Mouse (Mus musculus) hindbrain, embryonic 11.5 days (tissue): Measurements from ENCODE around the gene Snx9. TPM values are rescaled to one million over a fixed set of nuclear protein-coding genes. Genes with fewer than 3 reads are reported as not detected.

ENCODE experiments used
- ATAC-seq: fragments of 200-750 bp; cut with Nextera tagmentation; 2 replicates; pipeline ENCODE4 v1.8.0; 2017; ENCODE audit warnings: mild to moderate bottlenecking, moderate TSS enrichment, moderate library complexity; ENCODE audit not compliant: low FRiP score
- DNase-seq: peaks from one replicate; pipeline ENCODE4 v3.0.0-alpha.2; 2015; ENCODE audit warnings: low spot score
- H3K27ac ChIP-seq: fragments of 300-500 bp; sonication (generic); 2 replicates; pipeline ENCODE4 v1.5.1; 2014; ENCODE audit warnings: mild to moderate bottlenecking, low read depth, low read length
- H3K27me3 ChIP-seq: fragments of 300-500 bp; sonication (generic); 2 replicates; pipeline ENCODE4 v1.6.1; 2014; ENCODE audit warnings: mild to moderate bottlenecking, low read length, moderate library complexity, mixed read lengths; ENCODE audit not compliant: control insufficient read depth, insufficient read depth
- H3K36me3 ChIP-seq: fragments of 300-500 bp; sonication (generic); 2 replicates; pipeline ENCODE4 v1.6.1; 2014; ENCODE audit warnings: mild to moderate bottlenecking, low read length, moderate library complexity, mixed read lengths; ENCODE audit not compliant: control insufficient read depth, insufficient read depth
- H3K4me1 ChIP-seq: fragments of 300-500 bp; sonication (generic); replicated peaks from 2 replicates; pipeline ENCODE4 v1.6.1; 2014; ENCODE audit warnings: low read length, mixed read lengths; ENCODE audit not compliant: control insufficient read depth, insufficient read depth
- H3K4me2 ChIP-seq: fragments of 300-500 bp; sonication (generic); replicated peaks from 2 replicates; pipeline ENCODE4 v1.6.1; 2014; ENCODE audit warnings: mild to moderate bottlenecking, low read depth, low read length
- H3K4me3 ChIP-seq: fragments of 300-500 bp; sonication (generic); 2 replicates; pipeline ENCODE4 v1.5.1; 2014; ENCODE audit warnings: low read depth, low read length
- H3K9ac ChIP-seq: fragments of 300-500 bp; sonication (generic); 2 replicates; pipeline ENCODE4 v1.6.1; 2014; ENCODE audit warnings: low read depth, low read length
- H3K9me3 ChIP-seq: fragments of 300-500 bp; sonication (generic); 2 replicates; pipeline ENCODE4 v1.6.1; 2016; ENCODE audit warnings: low read length; ENCODE audit not compliant: control insufficient read depth
- WGBS: fragments of 180-500 bp; shearing (Covaris S2); extraction: QIAGEN DNeasy Blood & Tissue Kit; methylation state at CpG from one replicate; pipeline ENCODE4 v1.1.7; 2014; 5-methylcytosine and 5-hydroxymethylcytosine counted together
- polyA plus RNA-seq: library from polyadenylated mRNA; unstranded; fragments of >200 nt; fragmentation: Nextera tagmentation; extraction: Ambion mirVana; gene quantifications from 2 replicates; pipeline ENCODE4 v1.2.1, GENCODE M21; 2014

Snx9 gene
- polyA plus RNA-seq, 1 experiment from 2014 or later = 22.5 TPM

DNA sequence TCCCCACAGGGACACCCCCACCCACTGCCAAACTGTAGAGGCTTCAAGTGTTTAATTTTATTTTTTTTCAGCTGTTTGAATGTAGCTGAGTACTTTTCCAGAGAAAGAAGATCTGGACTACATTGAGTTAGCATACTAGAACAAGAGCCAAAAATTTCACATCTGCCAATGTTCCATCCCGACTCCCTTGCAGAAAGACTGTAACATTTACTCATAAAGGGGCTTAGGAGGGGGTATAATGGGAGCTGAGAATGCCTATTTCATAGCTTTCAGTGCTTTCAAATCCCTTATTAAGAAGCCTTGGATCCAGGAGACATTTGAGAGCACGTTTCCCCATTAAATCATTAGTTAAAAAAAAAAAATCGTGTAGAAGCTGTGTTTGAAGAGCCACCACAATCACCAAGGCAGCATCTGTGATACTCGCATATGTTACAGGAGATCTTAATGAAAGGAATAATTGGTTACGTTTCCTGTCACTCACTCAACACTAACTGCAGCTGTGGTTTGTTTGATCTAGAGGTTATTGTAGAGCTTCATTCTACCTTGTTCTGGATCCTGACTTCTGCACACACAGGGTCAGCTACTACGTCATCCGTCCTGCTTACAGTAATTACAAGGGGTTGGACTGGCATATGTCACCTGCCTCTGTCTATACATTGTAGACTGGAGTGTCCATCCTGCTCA lies 35.8 kb upstream of the Snx9 start:
- WGBS = 77% methylated on average over 7 of the region's 7 CpGs
- no peak for DNase-seq
- Histone ChIP-seq H3K36me3 (no peaks in the 10 kb centered on the region), H3K9me3 (no peaks in the 10 kb centered on the region), H3K9ac (no peak overlapping the region), H3K4me3 (no peak overlapping the region), H3K4me1 (no peaks in the 10 kb centered on the region), H3K4me2 (no peak overlapping the region), H3K27me3 (no peaks in the 10 kb centered on the region), H3K27ac (no peak overlapping the region)
- no peak for ATAC-seq

DNA sequence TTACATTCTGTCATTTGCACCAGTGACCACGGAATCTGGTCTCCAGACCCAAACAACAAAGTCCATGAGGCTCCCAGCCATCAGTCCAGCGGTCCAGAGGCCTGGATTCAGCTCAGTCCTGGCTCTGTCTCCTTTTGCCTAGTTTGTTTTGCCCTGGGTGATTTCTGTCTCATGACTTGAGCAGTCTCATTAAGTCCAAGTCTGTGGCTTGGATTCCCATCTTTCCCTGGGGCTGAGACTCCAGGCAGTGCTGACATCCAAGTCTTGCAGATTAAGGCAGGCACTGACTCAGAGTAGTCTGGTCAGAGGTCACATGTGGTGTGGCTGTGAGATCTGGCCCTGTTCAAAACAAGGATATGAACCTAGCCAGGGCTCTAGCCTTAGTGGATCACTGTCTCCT lies 35.2 kb upstream of the Snx9 start:
- Histone ChIP-seq H3K9ac (no peak overlapping the region), H3K27ac (no peak overlapping the region), H3K4me1 (no peaks in the 10 kb centered on the region), H3K9me3 (no peaks in the 10 kb centered on the region), H3K27me3 (no peaks in the 10 kb centered on the region), H3K4me3 (no peak overlapping the region), H3K4me2 (no peak overlapping the region), H3K36me3 (no peaks in the 10 kb centered on the region)
- no peak for ATAC-seq
- 68% methylated on average over 2 of the region's 2 CpGs for WGBS
- DNase-seq = no peak

GRCm38 (mm10) chr17:5806823-5807222 lies 34.3 kb upstream of the Snx9 start:
- Histone ChIP-seq H3K4me3 (no peak overlapping the region), H3K36me3 (no peaks in the 10 kb centered on the region), H3K27me3 (no peaks in the 10 kb centered on the region), H3K9ac (no peak overlapping the region), H3K4me1 (no peaks in the 10 kb centered on the region), H3K9me3 (no peaks in the 10 kb centered on the region), H3K4me2 (no peak overlapping the region), H3K27ac (no peak overlapping the region)
- 83% methylated on average over 2 of the region's 2 CpGs for WGBS
- ATAC-seq = no peak
- DNase-seq = no peak

- WGBS = 73% methylated on average over 3 of the region's 3 CpGs
Measured at GRCm38 (mm10) chr17:5807847-5808386, 33.2 kb upstream of the Snx9 start.

DNA sequence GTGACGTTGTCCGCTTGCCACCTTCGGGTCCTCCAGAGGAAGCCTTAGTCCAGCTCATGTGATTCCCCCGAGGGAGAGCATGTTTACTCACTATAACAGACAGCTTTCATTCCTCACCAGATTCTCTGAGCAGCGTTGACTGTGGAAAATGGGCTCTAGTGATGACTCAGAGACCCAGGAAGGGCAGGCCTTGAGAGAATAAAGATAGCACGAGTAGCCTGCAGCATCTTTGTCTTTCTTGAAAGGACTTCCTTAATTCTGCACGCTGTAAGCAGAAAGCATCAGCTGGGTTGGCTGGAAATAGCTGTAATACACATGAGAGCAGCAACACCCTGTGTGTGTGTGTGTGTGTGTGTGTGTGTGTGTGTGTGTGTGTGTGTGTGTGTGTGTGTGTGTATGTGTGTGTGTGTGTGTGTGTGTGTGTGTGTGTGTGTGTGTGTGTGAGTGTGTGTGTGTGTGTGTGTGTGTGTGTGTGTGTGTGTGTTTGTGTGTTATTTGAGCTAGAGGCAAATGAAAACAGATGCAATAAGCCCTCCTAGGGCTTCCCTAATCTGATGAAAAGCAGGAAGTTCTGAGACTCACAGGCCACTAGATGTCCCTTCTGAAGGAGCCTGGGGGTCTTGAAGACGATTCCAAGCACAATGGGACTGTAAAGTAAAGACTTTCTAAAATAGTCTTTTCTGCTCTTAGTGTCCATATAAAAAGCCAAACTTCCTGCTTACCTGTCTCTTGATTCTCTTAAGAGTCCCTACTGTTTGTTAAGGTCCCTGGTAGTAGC lies 27.1 kb upstream of the Snx9 start:
- Histone ChIP-seq H3K9me3 (no peaks in the 10 kb centered on the region), H3K9ac (no peak overlapping the region), H3K4me3 (no peak overlapping the region), H3K4me2 (no peak overlapping the region), H3K27me3 (no peaks in the 10 kb centered on the region), H3K4me1 (no peaks in the 10 kb centered on the region), H3K27ac (no peak overlapping the region), H3K36me3 (no peaks in the 10 kb centered on the region)
- 67% methylated on average over 8 of the region's 8 CpGs for WGBS
- no peak for DNase-seq
- no peak for ATAC-seq

More at GRCm38 (mm10) chr17:5807847-5808386, 33.2 kb upstream of the Snx9 start:
- Histone ChIP-seq H3K27me3 (no peaks in the 10 kb centered on the region), H3K9me3 (no peaks in the 10 kb centered on the region), H3K4me2 (no peak overlapping the region), H3K4me3 (no peak overlapping the region), H3K4me1 (no peaks in the 10 kb centered on the region), H3K27ac (no peak overlapping the region), H3K36me3 (no peaks in the 10 kb centered on the region), H3K9ac (no peak overlapping the region)
- ATAC-seq (no peak), DNase-seq (no peak)

DNA sequence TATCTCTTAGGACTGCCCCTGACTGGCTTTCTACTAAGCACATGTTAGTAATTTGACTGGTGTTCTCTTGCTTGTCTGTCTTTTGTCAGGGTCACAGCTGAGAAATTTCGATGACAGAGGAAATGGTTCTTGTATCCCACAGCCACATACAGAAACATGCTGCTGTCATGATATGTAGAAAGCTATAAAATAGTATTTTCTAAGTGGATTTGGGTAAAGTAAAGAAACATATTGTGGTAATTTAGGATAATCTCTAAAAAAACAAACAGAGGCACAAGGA lies 26.5 kb upstream of the Snx9 start:
- DNase-seq = no peak
- Histone ChIP-seq H3K36me3 (no peaks in the 10 kb centered on the region), H3K27ac (no peak overlapping the region), H3K4me3 (no peak overlapping the region), H3K27me3 (no peaks in the 10 kb centered on the region), H3K4me2 (no peak overlapping the region), H3K9me3 (no peaks in the 10 kb centered on the region), H3K4me1 (no peaks in the 10 kb centered on the region; the same call in 1 of the 2 replicates), H3K9ac (no peak overlapping the region)
- WGBS = 71% methylated on average over 1 of the region's 1 CpGs
- ATAC-seq = no peak

DNA sequence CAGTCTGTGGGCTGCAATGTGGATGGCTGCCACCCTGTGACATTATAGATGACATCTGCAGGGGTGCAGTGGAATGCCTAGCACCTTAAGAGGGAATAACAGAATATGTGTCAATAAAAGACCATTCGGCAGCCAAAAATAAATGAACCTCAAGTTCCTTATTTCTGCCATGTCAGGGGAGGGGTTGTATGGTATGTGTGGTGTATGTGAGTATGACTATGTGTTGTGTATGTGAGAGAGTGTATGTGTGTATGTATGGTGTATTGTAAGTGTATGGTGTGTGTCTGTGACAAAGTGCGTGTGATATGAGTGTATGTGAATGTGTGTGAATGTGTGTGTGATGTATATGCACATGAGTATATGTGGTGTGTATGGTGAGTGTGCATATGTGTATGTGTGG lies 23.3 kb upstream of the Snx9 start:
- DNase-seq = no peak
- H3K36me3 ChIP-seq = no peaks in the 10 kb centered on the region
- H3K9me3 ChIP-seq = no peaks in the 10 kb centered on the region
- H3K27ac ChIP-seq = no peak overlapping the region
- H3K27me3 ChIP-seq = no peaks in the 10 kb centered on the region
- H3K4me2 ChIP-seq = no peak overlapping the region
- H3K4me1 ChIP-seq = no peaks in the 10 kb centered on the region; the same call in 1 of the 2 replicates
- ATAC-seq = no peak
- no peak overlapping the region for H3K4me3 ChIP-seq
- no peak overlapping the region for H3K9ac ChIP-seq
- 94% methylated on average over 2 of the region's 2 CpGs for WGBS

DNA sequence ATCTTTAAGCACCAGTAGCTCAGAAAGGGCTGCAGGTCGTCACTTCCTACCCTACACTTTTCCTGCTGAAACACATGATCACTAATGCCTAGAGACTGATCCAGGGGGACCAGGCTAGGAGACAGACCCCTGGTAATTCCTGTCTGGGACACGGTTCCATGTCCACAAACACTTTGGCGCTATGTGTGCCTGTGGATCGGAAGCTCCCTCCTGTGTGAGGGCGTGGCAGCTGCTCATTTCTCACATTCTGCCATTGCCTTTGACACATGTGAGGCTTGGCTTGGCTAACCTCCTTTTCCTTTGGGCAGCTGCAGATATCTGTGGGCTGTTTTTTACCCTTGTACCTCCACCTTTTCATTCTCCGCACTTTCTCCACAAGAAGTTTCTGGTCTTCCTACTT lies 22.0 kb upstream of the Snx9 start:
- no peaks in the 10 kb centered on the region for H3K9me3 ChIP-seq
- H3K4me3 ChIP-seq = no peak overlapping the region
- H3K4me1 ChIP-seq = no peaks in the 10 kb centered on the region; the same call in 1 of the 2 replicates
- H3K27ac ChIP-seq = no peak overlapping the region
- no peaks in the 10 kb centered on the region for H3K36me3 ChIP-seq
- no peak overlapping the region for H3K9ac ChIP-seq
- ATAC-seq (no peak), DNase-seq (no peak)
- 62% methylated on average over 6 of the region's 6 CpGs for WGBS
- H3K4me2 ChIP-seq = no peak overlapping the region
- no peaks in the 10 kb centered on the region for H3K27me3 ChIP-seq

GRCm38 (mm10) chr17:5819799-5820201 lies 21.3 kb upstream of the Snx9 start:
- Histone ChIP-seq H3K36me3 (no peaks in the 10 kb centered on the region), H3K4me2 (no peak overlapping the region), H3K27me3 (no peaks in the 10 kb centered on the region), H3K27ac (no peak overlapping the region), H3K4me3 (no peak overlapping the region), H3K4me1 (no peaks in the 10 kb centered on the region; the same call in 1 of the 2 replicates), H3K9me3 (no peaks in the 10 kb centered on the region), H3K9ac (no peak overlapping the region)
- no peak for DNase-seq
- no peak for ATAC-seq
- WGBS = 40% methylated on average over 9 of the region's 9 CpGs
